Comparison of ENCODE assay signal across 17 mouse cellular contexts in genomic region chr13:34504879-34505278, GRCm38 (mm10).
"Had no signal": no experiment of that assay in that cellular context is flagged by ENCODE, and none has a peak within 500 bp of the region (broad histone marks: within the 10 kb centered on the region; RNA-seq: fewer than 3 reads in every experiment).

No protein-coding gene starts in this region.

- H3K36me3 ChIP-seq: lung, embryonic 15.5 days; midbrain, embryonic 13.5 days; midbrain, embryonic 15.5 days; neural tube, embryonic 13.5 days; neural tube, embryonic 15.5 days; stomach, embryonic 15.5 days had no signal

- DNase-seq: liver, postnatal 0 days; lung, adult 2 months; lung, postnatal 14 days; lung, postnatal 36 days; retina, postnatal 1 day; right cerebral cortex, adult 18-20 months; thymus, postnatal 14 days; thymus, postnatal 36 days had no signal

- H3K27me3 ChIP-seq: lung, embryonic 15.5 days; midbrain, embryonic 13.5 days; midbrain, embryonic 15.5 days; neural tube, embryonic 13.5 days; neural tube, embryonic 15.5 days; stomach, embryonic 15.5 days had no signal

- ATAC-seq: liver, postnatal 0 days; lung, postnatal 0 days; midbrain, embryonic 13.5 days; midbrain, embryonic 15.5 days had no signal

- H3K4me3 ChIP-seq: lung, embryonic 15.5 days; megakaryocyte, embryonic 14.5 days; midbrain, embryonic 13.5 days; midbrain, embryonic 15.5 days; neural tube, embryonic 13.5 days; neural tube, embryonic 15.5 days; stomach, embryonic 15.5 days had no signal

- H3K4me2 ChIP-seq: lung, embryonic 15.5 days; midbrain, embryonic 11.5 days; midbrain, embryonic 13.5 days; midbrain, embryonic 15.5 days; neural tube, embryonic 13.5 days; neural tube, embryonic 15.5 days; stomach, embryonic 15.5 days had no signal
